Mouse (Mus musculus) megakaryocyte, embryonic 14.5 days (primary cell): ENCODE measurements at regions not wholly inside any gene's neighbourhood (a gene's known extent, or its start where the extent isn't known, plus 50 kb on each side); places are given as distances from the start of the nearest gene placed in this dataset.

Experiments
- FLI1 ChIP-seq: IDR thresholded peaks from 2 replicates; pipeline ENCODE4 v1.6.1; 2012; ENCODE audit warnings: low read length, inconsistent platforms, mixed read lengths
- GATA1 ChIP-seq: IDR thresholded peaks from 3 replicates; pipeline ENCODE4 v1.6.1; 2012; ENCODE audit warnings: mixed read lengths, low read length, inconsistent platforms, borderline replicate concordance

DNA sequence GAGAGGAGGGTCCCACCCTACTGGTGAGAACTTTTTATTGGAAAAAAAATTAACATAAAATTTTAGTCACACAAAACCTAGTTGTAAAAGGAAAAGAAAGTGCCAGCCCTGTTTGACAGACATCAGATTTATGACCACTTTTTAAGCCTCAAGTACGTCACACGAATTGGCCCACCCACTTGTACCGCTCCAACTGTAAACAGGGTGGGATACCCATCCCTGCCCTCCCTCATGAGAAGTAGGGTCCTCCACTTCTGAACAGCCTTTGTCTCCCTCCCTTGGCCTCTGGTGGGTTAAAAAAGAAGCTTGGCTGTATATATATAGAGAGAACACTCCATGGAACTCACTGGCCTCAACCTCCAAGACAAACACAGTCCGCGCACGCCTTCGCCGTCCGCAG is 303.5 kb downstream of the Sox9 start:
- TF ChIP-seq FLI1, result no peak
- TF ChIP-seq GATA1, result no peak
